Mouse (Mus musculus) cerebellum, postnatal 14 days (tissue): ENCODE results near the gene Atp8b5.

Experiments
- DNase-seq, 2 experiments: peaks; one replicate each; pipeline ENCODE4 v3.0.0; 2021; ENCODE audit warnings: mixed read lengths in 2 of 2

Atp8b5 gene

GRCm38 (mm10) chr4:43327118-43327517 lies 60.2 kb downstream of the Atp8b5 start:
- no peak for DNase-seq

- no peak for DNase-seq
These were observed 67.8 kb downstream of the Atp8b5 start for GRCm38 (mm10) chr4:43334771-43335170.

- no peak for DNase-seq
These were observed 69.2 kb downstream of the Atp8b5 start for GRCm38 (mm10) chr4:43336176-43336575.

- DNase-seq, result no peak
These were observed 73.3 kb downstream of the Atp8b5 start for GRCm38 (mm10) chr4:43340096-43340804.

GRCm38 (mm10) chr4:43341276-43341891 lies 74.4 kb downstream of the Atp8b5 start:
- no peak for DNase-seq

GRCm38 (mm10) chr4:43342443-43342842 lies 75.5 kb downstream of the Atp8b5 start:
- no peak for DNase-seq

- no peak for DNase-seq
These were observed 78.0 kb downstream of the Atp8b5 start for GRCm38 (mm10) chr4:43344932-43345331.

- DNase-seq, result peak; percentile 8 to 32
These were observed 82.2 kb downstream of the Atp8b5 start for GRCm38 (mm10) chr4:43349206-43349605.

- no peak for DNase-seq
These were observed 83.1 kb downstream of the Atp8b5 start for GRCm38 (mm10) chr4:43350038-43350560.

- DNase-seq, result no peak
These were observed 86.7 kb downstream of the Atp8b5 start for GRCm38 (mm10) chr4:43353662-43354061.

GRCm38 (mm10) chr4:43364914-43365560 lies 98.1 kb downstream of the Atp8b5 start:
- no peak for DNase-seq

GRCm38 (mm10) chr4:43367295-43367694 lies 100.3 kb downstream of the Atp8b5 start:
- no peak for DNase-seq

GRCm38 (mm10) chr4:43367787-43368186 lies 100.8 kb downstream of the Atp8b5 start:
- no peak for DNase-seq

- DNase-seq, result no peak
These were observed 104.4 kb downstream of the Atp8b5 start for GRCm38 (mm10) chr4:43371406-43371805.

- DNase-seq, result no peak
These were observed 105.2 kb downstream of the Atp8b5 start for GRCm38 (mm10) chr4:43372155-43372554.

GRCm38 (mm10) chr4:43374266-43374665 lies 107.3 kb downstream of the Atp8b5 start:
- no peak for DNase-seq

GRCm38 (mm10) chr4:43379601-43380000 lies 112.6 kb downstream of the Atp8b5 start:
- no peak for DNase-seq

- DNase-seq, result peak in 1 of 2 experiments; percentile 28
These were observed 114.0 kb downstream of the Atp8b5 start for GRCm38 (mm10) chr4:43380951-43381350.

- DNase-seq, result peak; percentile 96 to 97
These were observed 114.6 kb downstream of the Atp8b5 start, which contains the start of gene Rusc2 for GRCm38 (mm10) chr4:43381408-43382154. Gene Rusc2, plus strand, starts transcription at chr4:43381979.

GRCm38 (mm10) chr4:43382155-43383020 lies 115.4 kb downstream of the Atp8b5 start:
- no peak for DNase-seq

- no peak for DNase-seq
These were observed 116.5 kb downstream of the Atp8b5 start for GRCm38 (mm10) chr4:43383246-43384082.
